12 mouse cellular contexts compared by ENCODE assay signal in the genomic region with DNA sequence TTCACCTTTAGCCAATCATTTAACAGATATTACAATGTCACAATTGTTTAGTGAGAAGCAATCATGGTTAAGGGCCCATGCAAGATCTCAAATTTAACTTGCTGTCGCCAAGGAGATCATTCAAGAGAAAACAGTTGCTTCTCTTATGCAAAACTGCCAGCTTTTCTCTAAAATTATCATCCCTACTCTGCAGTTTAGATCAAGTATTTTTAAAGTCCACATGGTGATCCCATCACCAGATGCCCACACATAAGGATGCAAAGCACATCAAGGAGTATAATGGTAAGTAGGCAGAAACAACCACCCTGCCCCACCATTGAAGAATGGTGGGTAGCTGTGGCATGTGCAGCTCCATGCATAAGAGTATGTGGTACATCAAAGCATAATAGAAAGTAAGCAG.
DNase-seq lines count a peak whose midpoint lies in the region; ATAC-seq lines count a peak whose summit lies in the region.
"Had no signal": no experiment of that assay in that cellular context is flagged by ENCODE, and none has a peak within 500 bp of the region (broad histone marks: within the 10 kb centered on the region; RNA-seq: fewer than 3 reads in every experiment).

No protein-coding gene starts in this region.

- 82% methylated on average over 1 of the region's 1 CpGs for WGBS in kidney, embryonic 16.5 days

- peaks cover 9% of the 10 kb centered on the region; the same call in 1 of the 2 replicates for H3K27me3 ChIP-seq in kidney, embryonic 16.5 days (ENCODE audit: insufficient read depth, low read length)

- H3K4me3 ChIP-seq in kidney, embryonic 16.5 days (ENCODE audit: low read length): no peak overlapping the region
- H3K4me3 ChIP-seq: embryonic facial prominence, embryonic 12.5 days; heart, embryonic 12.5 days; hindbrain, embryonic 15.5 days had no signal

- peak; percentile 44 for DNase-seq in heart, adult 11 months
- no peak for DNase-seq in heart, postnatal 36 days
- peak; percentile 40 for DNase-seq in left cerebral cortex, adult 11 months (ENCODE audit: low spot score)
- DNase-seq in left cerebral cortex, adult 18-20 months (ENCODE audit: low spot score in 2 of 2): no peak
- DNase-seq in right cerebral cortex, postnatal 36 days (ENCODE audit: low spot score in 2 of 2): peak; percentile 40 to 63
- no peak for DNase-seq in right cerebral cortex, postnatal 14 days
- peak; percentile 83 for DNase-seq in telencephalon, adult 2 months (ENCODE audit: low read depth, low spot score)

- intact Hi-C loops in heart, postnatal 36 days (cut with DNase I): loop anchor here (2.0 to 5.0 kb wide), 4 partner anchors 164 to 336 kb away; no protein-coding TSS in a partner anchor

- H3K9me3 ChIP-seq in kidney, embryonic 16.5 days (ENCODE audit: low read length): no peaks in the 10 kb centered on the region
- H3K9me3 ChIP-seq: embryonic facial prominence, embryonic 12.5 days; heart, embryonic 12.5 days had no signal

- ATAC-seq in kidney, embryonic 16.5 days (ENCODE audit: low FRiP score, low TSS enrichment): no peak
- ATAC-seq: forebrain, embryonic 16.5 days had no signal

- H3K9ac ChIP-seq in kidney, embryonic 16.5 days (replicated peaks; ENCODE audit: low read length): no peak overlapping the region
- H3K9ac ChIP-seq: embryonic facial prominence, embryonic 12.5 days; heart, embryonic 12.5 days; hindbrain, embryonic 15.5 days had no signal

- H3K4me1 ChIP-seq in kidney, embryonic 16.5 days (ENCODE audit: insufficient read depth, low read length): no peaks in the 10 kb centered on the region
- H3K4me1 ChIP-seq: embryonic facial prominence, embryonic 12.5 days; heart, embryonic 12.5 days; hindbrain, embryonic 15.5 days had no signal

- no peaks in the 10 kb centered on the region for H3K36me3 ChIP-seq in kidney, embryonic 16.5 days (ENCODE audit: insufficient read depth, low read length)
- H3K36me3 ChIP-seq: embryonic facial prominence, embryonic 12.5 days; heart, embryonic 12.5 days; hindbrain, embryonic 15.5 days had no signal

- H3K4me2 ChIP-seq in kidney, embryonic 16.5 days (replicated peaks; ENCODE audit: low read depth, low read length): no peak overlapping the region
- H3K4me2 ChIP-seq: embryonic facial prominence, embryonic 12.5 days; heart, embryonic 12.5 days; hindbrain, embryonic 15.5 days had no signal

- H3K27ac ChIP-seq in kidney, embryonic 16.5 days (ENCODE audit: low read length): no peak overlapping the region
- H3K27ac ChIP-seq: embryonic facial prominence, embryonic 12.5 days; hindbrain, embryonic 15.5 days had no signal

Comparison
In these comparisons a context has a peak if more than half of its experiments do, and no peak if none do; other contexts are left out.
1. DNase-seq: peak in heart, adult 11 months (single experiment), left cerebral cortex, adult 11 months (single experiment), right cerebral cortex, postnatal 36 days (2 of 2) and telencephalon, adult 2 months (single experiment); none in heart, postnatal 36 days (0 of 2), left cerebral cortex, adult 18-20 months (0 of 2) and right cerebral cortex, postnatal 14 days (single experiment).